In genomic region chr7:101746559-101747334, GRCm38 (mm10) we compare ENCODE assay signal across 17 mouse cellular contexts.
A peak's percentile ranks its signal among the peaks of the same experiment; 100 is the strongest.
DNase-seq lines count a peak whose midpoint lies in the region; ATAC-seq and TF ChIP-seq lines count a peak whose summit lies in the region.
"Had no signal": no experiment of that assay in that cellular context is flagged by ENCODE, and none has a peak within 500 bp of the region (broad histone marks: within the 10 kb centered on the region; RNA-seq: fewer than 3 reads in every experiment).

No protein-coding gene starts in this region.

- no peaks in the 10 kb centered on the region for H3K36me3 ChIP-seq in kidney, embryonic 16.5 days (ENCODE audit: insufficient read depth, low read length)
- no peaks in the 10 kb centered on the region for H3K36me3 ChIP-seq in kidney, adult 2 months (ENCODE audit: control insufficient read depth, insufficient read depth, low read length)
- H3K36me3 ChIP-seq in neural tube, embryonic 15.5 days = no peaks in the 10 kb centered on the region
- H3K36me3 ChIP-seq in hindbrain, embryonic 15.5 days = no peaks in the 10 kb centered on the region
- H3K36me3 ChIP-seq in neural tube, embryonic 14.5 days (ENCODE audit: control insufficient read depth, insufficient read depth, low read length) = no peaks in the 10 kb centered on the region

- H3K9ac ChIP-seq in kidney, embryonic 16.5 days (replicated peaks; ENCODE audit: low read length) = no peak overlapping the region
- no peak overlapping the region for H3K9ac ChIP-seq in neural tube, embryonic 15.5 days (replicated peaks)
- H3K9ac ChIP-seq in hindbrain, embryonic 15.5 days = no peak overlapping the region
- H3K9ac ChIP-seq in neural tube, embryonic 14.5 days (replicated peaks; ENCODE audit: low read depth, low read length) = no peak overlapping the region
- H3K9ac ChIP-seq: liver, postnatal 0 days had no signal

- H3K9me3 ChIP-seq in kidney, embryonic 16.5 days (ENCODE audit: low read length) = no peaks in the 10 kb centered on the region
- H3K9me3 ChIP-seq in neural tube, embryonic 15.5 days (replicated peaks) = no peaks in the 10 kb centered on the region
- no peaks in the 10 kb centered on the region for H3K9me3 ChIP-seq in hindbrain, embryonic 15.5 days
- H3K9me3 ChIP-seq in neural tube, embryonic 14.5 days (ENCODE audit: control insufficient read depth, low read length) = no peaks in the 10 kb centered on the region

- H3K4me1 ChIP-seq in kidney, embryonic 16.5 days (ENCODE audit: insufficient read depth, low read length) = peaks cover 5% of the 10 kb centered on the region
- H3K4me1 ChIP-seq in kidney, adult 2 months (ENCODE audit: control insufficient read depth, insufficient read depth, low read length) = no peaks in the 10 kb centered on the region
- 0 out of 2 replicates have a peak, but pooled peaks cover 4% of the 10 kb centered on the region for H3K4me1 ChIP-seq in neural tube, embryonic 15.5 days
- peaks cover 2% of the 10 kb centered on the region; the same call in 1 of the 2 replicates for H3K4me1 ChIP-seq in hindbrain, embryonic 15.5 days (replicated peaks)
- H3K4me1 ChIP-seq in neural tube, embryonic 14.5 days (ENCODE audit: control insufficient read depth, insufficient read depth, low read length) = peaks cover 6% of the 10 kb centered on the region; the same call in 1 of the 2 replicates

- H3K4me2 ChIP-seq in kidney, embryonic 16.5 days (replicated peaks; ENCODE audit: low read depth, low read length) = no peak overlapping the region
- H3K4me2 ChIP-seq in neural tube, embryonic 15.5 days = no peak overlapping the region
- no peak overlapping the region for H3K4me2 ChIP-seq in hindbrain, embryonic 15.5 days
- no peak overlapping the region for H3K4me2 ChIP-seq in neural tube, embryonic 14.5 days (ENCODE audit: low read depth, low read length)

- H3K4me3 ChIP-seq in kidney, embryonic 16.5 days (ENCODE audit: low read length) = no peak overlapping the region
- no peak overlapping the region for H3K4me3 ChIP-seq in kidney, adult 2 months (ENCODE audit: insufficient read depth, low read depth, low read length)
- no peak overlapping the region for H3K4me3 ChIP-seq in neural tube, embryonic 15.5 days (replicated peaks)
- no peak overlapping the region for H3K4me3 ChIP-seq in hindbrain, embryonic 15.5 days
- no peak overlapping the region for H3K4me3 ChIP-seq in neural tube, embryonic 14.5 days (ENCODE audit: low read depth, low read length)
- no peak overlapping the region for H3K4me3 ChIP-seq in left cerebral cortex, adult 2 months

- no peak for TF ChIP-seq POLR2A in kidney, adult 2 months (IDR thresholded peaks at IDR 0.05; ENCODE audit: low read depth, low read length)

- TF ChIP-seq CTCF in kidney, adult 2 months (conservative IDR thresholded peaks at IDR 0.05; ENCODE audit: insufficient read depth, insufficient read length, low read depth, low read length) = no peak
- TF ChIP-seq CTCF in left cerebral cortex, adult 2 months (IDR thresholded peaks at IDR 0.05) = no peak

- H3K27me3 ChIP-seq in kidney, embryonic 16.5 days (ENCODE audit: insufficient read depth, low read length) = no peaks in the 10 kb centered on the region
- H3K27me3 ChIP-seq in kidney, adult 2 months (replicated peaks; ENCODE audit: control insufficient read depth, insufficient read depth, low read length) = no peaks in the 10 kb centered on the region
- H3K27me3 ChIP-seq in neural tube, embryonic 15.5 days (replicated peaks) = no peaks in the 10 kb centered on the region
- H3K27me3 ChIP-seq in hindbrain, embryonic 15.5 days = no peaks in the 10 kb centered on the region
- no peaks in the 10 kb centered on the region for H3K27me3 ChIP-seq in neural tube, embryonic 14.5 days (ENCODE audit: control insufficient read depth, insufficient read depth, low read length)
- H3K27me3 ChIP-seq: Patski had no signal

- WGBS in kidney, embryonic 16.5 days = 28% methylated on average over 12 of the region's 12 CpGs
- 66% methylated on average over 12 of the region's 12 CpGs for WGBS in kidney, adult 2 months
- WGBS in neural tube, embryonic 15.5 days = 63% methylated on average over 12 of the region's 12 CpGs
- 74% methylated on average over 12 of the region's 12 CpGs for WGBS in hindbrain, embryonic 15.5 days
- WGBS in neural tube, embryonic 14.5 days = 67% methylated on average over 12 of the region's 12 CpGs

- intact Hi-C loops in left cerebral cortex, adult 2 months (cut with DNase I) = no loop called here

- no peak overlapping the region for H3K27ac ChIP-seq in kidney, embryonic 16.5 days (ENCODE audit: low read length)
- no peak overlapping the region for H3K27ac ChIP-seq in kidney, adult 2 months (ENCODE audit: insufficient read depth, low read depth, low read length)
- H3K27ac ChIP-seq in neural tube, embryonic 15.5 days (replicated peaks) = no peak overlapping the region
- H3K27ac ChIP-seq in hindbrain, embryonic 15.5 days (replicated peaks) = no peak overlapping the region
- no peak overlapping the region for H3K27ac ChIP-seq in neural tube, embryonic 14.5 days (ENCODE audit: low read depth, low read length)
- H3K27ac ChIP-seq in left cerebral cortex, adult 2 months = no peak overlapping the region

- ATAC-seq in kidney, embryonic 16.5 days (ENCODE audit: low FRiP score, low TSS enrichment) = peak; percentile 57; the same call in 1 of the 2 replicates
- no peak for ATAC-seq in neural tube, embryonic 15.5 days (ENCODE audit: low FRiP score)
- peak; percentile 57; the same call in 1 of the 2 replicates for ATAC-seq in hindbrain, embryonic 15.5 days (ENCODE audit: low FRiP score, low read depth)
- 0 out of 2 replicates have a peak, but pooled peaks have one; percentile 48 for ATAC-seq in neural tube, embryonic 14.5 days (ENCODE audit: low read depth)
- ATAC-seq: forebrain, embryonic 14.5 days; liver, postnatal 0 days; Patski had no signal

- no peak for DNase-seq in kidney, adult 2 months
- DNase-seq in neural tube, embryonic 10.5 days (ENCODE audit: extremely low spot score, low spot score) = peak; percentile 37
- no peak for DNase-seq in left cerebral cortex, adult 2 months (ENCODE audit: extremely low spot score in 1 of 2, low spot score in 2 of 2)
- DNase-seq in urinary bladder, postnatal 36 days (ENCODE audit: low spot score in 2 of 2) = no peak
- DNase-seq: cerebellum, adult 8-10 months; gastrocnemius, postnatal 36 days; kidney, adult 9 months; layer of hippocampus, adult 9-11 months; liver; liver, postnatal 0 days; thymus, postnatal 36 days had no signal
